Mouse (Mus musculus): Measurements from ENCODE around the gene Col25a1. TPM values are rescaled to one million over a fixed set of nuclear protein-coding genes. Genes with fewer than 3 reads are reported as not detected.

The Col25a1 gene
- polyA plus RNA-seq, 1 experiment = 2.8 TPM

DNA sequence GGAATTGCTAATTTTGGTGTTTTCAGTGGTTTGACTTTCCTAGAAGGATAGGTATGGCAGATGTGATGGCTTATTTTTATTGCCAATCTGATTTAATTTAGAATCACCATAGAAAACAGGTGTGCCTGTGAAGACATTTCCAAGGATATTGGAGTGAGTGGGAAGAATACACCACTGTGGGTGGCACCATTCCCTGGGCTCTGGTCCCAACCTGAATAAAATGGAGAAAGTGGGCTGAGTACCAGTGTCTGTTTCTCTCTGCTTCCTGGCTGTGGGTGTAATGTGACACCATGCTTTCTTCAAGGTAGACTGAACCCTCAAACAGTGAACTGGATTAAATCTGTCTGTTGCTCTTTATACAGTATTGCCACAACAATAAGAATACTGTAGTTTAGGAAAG is 265.3 kb downstream of the Col25a1 start:
- no peak overlapping the region for H3ac ChIP-seq (ENCODE audit: control insufficient read depth, insufficient read length)
- H3K79me2 ChIP-seq (ENCODE audit: control insufficient read depth, insufficient read depth) = no peaks in the 10 kb centered on the region
- H3K27me3 ChIP-seq (ENCODE audit: control insufficient read depth, insufficient read depth, insufficient read length) = no peaks in the 10 kb centered on the region
- no peak for TF ChIP-seq POLR2A (IDR thresholded peaks at IDR 0.05; ENCODE audit: insufficient read length, low read depth)
- TF ChIP-seq MYOG (IDR thresholded peaks at IDR 0.05; ENCODE audit: control insufficient read depth in 1 of 3, insufficient read depth in 1 of 3, insufficient read length in 2 of 3, low read depth in 2 of 3) = no peak
- no peak for TF ChIP-seq REST (IDR thresholded peaks at IDR 0.05; ENCODE audit: insufficient read depth, insufficient read length)
- TF ChIP-seq MAX (IDR thresholded peaks at IDR 0.05; ENCODE audit: low read depth) = no peak
- no peak for TF ChIP-seq CEBPB (IDR thresholded peaks at IDR 0.05; ENCODE audit: insufficient read depth, poor library complexity, severe bottlenecking)
- TF ChIP-seq E2F4 (IDR thresholded peaks at IDR 0.05; ENCODE audit: insufficient read depth) = no peak
- TF ChIP-seq MYOD1 (IDR thresholded peaks at IDR 0.05; ENCODE audit: control insufficient read depth in 1 of 3, insufficient read length in 2 of 3, low read depth in 2 of 3) = no peak
- no peak for TF ChIP-seq USF1 (IDR thresholded peaks at IDR 0.05; ENCODE audit: low read depth)
- TF ChIP-seq POLR2AphosphoS2 (IDR thresholded peaks at IDR 0.05; ENCODE audit: insufficient read length, low read depth) = no peak
- no peak for TF ChIP-seq SRF (IDR thresholded peaks at IDR 0.05; ENCODE audit: control insufficient read depth, insufficient read length, low read depth)
- TF ChIP-seq TCF12 (IDR thresholded peaks at IDR 0.05; ENCODE audit: insufficient read depth, poor library complexity, severe bottlenecking) = no peak
- no peak for TF ChIP-seq TCF3 (IDR thresholded peaks at IDR 0.05; ENCODE audit: insufficient read length, low read depth)
- no peak overlapping the region for H3K4me3 ChIP-seq
- H3K36me3 ChIP-seq (ENCODE audit: control insufficient read depth, insufficient read depth) = no peaks in the 10 kb centered on the region
- H3K4me2 ChIP-seq (ENCODE audit: low read depth) = no peak overlapping the region

DNA sequence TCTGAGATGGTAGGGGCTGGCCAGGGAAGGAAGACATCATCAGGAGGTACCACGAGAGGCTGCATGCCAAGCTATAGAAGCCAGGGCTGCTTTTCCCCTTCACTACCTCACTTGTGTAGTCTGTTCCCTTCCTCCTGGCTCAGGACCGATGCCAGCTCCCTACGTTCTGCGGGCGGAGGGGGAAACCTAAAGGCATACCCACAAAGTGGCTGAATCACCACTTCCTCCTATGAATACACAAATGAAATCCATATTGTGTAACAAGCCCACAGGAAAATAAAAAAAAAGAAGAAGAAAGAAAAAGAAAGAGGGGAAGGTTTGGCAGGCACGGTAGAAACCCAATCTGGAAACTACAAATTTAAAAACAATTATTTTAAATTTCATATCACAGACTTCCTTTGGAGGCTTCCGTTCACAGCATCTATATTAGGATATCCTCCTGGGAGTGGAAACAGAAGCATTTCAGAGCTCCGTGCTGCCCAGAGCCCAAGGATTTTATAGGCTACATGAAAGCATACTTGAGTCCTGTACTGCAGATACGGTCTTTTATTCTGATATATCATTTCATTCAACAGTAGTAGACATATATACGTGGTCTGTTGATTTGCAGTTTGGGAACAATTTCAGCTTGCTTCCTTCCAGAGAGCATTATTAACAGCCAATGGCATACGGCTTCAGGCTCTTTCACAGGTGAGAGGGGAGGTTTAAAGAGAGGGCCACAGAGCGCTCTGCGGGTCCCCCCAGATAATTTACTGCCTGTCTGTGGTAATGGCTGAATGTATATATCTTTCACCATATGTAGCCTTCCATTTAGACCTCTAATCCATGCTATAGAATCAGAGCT is 269.6 kb downstream of the Col25a1 start:
- no peak for TF ChIP-seq TCF3 (IDR thresholded peaks at IDR 0.05; ENCODE audit: insufficient read length, low read depth)
- no peak for TF ChIP-seq E2F4 (IDR thresholded peaks at IDR 0.05; ENCODE audit: insufficient read depth)
- TF ChIP-seq MYOG (IDR thresholded peaks at IDR 0.05; ENCODE audit: control insufficient read depth in 1 of 3, insufficient read depth in 1 of 3, insufficient read length in 2 of 3, low read depth in 2 of 3) = no peak
- TF ChIP-seq MAX (IDR thresholded peaks at IDR 0.05; ENCODE audit: low read depth) = no peak
- TF ChIP-seq CEBPB (IDR thresholded peaks at IDR 0.05; ENCODE audit: insufficient read depth, poor library complexity, severe bottlenecking) = no peak
- TF ChIP-seq TCF12 (IDR thresholded peaks at IDR 0.05; ENCODE audit: insufficient read depth, poor library complexity, severe bottlenecking) = no peak
- no peak for TF ChIP-seq MYOD1 (IDR thresholded peaks at IDR 0.05; ENCODE audit: control insufficient read depth in 1 of 3, insufficient read length in 2 of 3, low read depth in 2 of 3)
- TF ChIP-seq USF1 (IDR thresholded peaks at IDR 0.05; ENCODE audit: low read depth) = no peak
- TF ChIP-seq SRF (IDR thresholded peaks at IDR 0.05; ENCODE audit: control insufficient read depth, insufficient read length, low read depth) = no peak
- TF ChIP-seq POLR2A (IDR thresholded peaks at IDR 0.05; ENCODE audit: insufficient read length, low read depth) = no peak
- TF ChIP-seq REST (IDR thresholded peaks at IDR 0.05; ENCODE audit: insufficient read depth, insufficient read length) = no peak
- no peak for TF ChIP-seq POLR2AphosphoS2 (IDR thresholded peaks at IDR 0.05; ENCODE audit: insufficient read length, low read depth)

DNA sequence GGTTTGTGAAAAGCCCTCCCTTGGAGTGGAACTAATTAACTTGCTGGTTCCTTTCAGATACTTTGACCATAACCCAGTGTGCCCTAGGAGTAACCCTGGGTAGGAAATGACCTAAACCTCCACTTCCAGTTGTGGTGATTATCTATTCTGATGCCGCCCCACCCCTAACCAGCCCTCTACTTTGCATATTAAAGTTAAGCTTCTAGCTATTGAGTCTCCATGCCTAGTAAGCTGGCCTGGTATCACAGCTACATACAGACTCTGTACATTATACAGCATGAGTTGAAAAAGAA is 270.2 kb downstream of the Col25a1 start:
- H3K36me3 ChIP-seq (ENCODE audit: control insufficient read depth, insufficient read depth) = no peaks in the 10 kb centered on the region
- H3K79me2 ChIP-seq (ENCODE audit: control insufficient read depth, insufficient read depth) = no peaks in the 10 kb centered on the region
- H3K4me3 ChIP-seq = no peak overlapping the region
- peak overlapping the region; percentile 64 for H3K4me2 ChIP-seq (ENCODE audit: low read depth)
- H3ac ChIP-seq (ENCODE audit: control insufficient read depth, insufficient read length) = no peak overlapping the region
- no peak for TF ChIP-seq MYOG (IDR thresholded peaks at IDR 0.05; ENCODE audit: control insufficient read depth in 1 of 3, insufficient read depth in 1 of 3, insufficient read length in 2 of 3, low read depth in 2 of 3)
- TF ChIP-seq MYOD1 (IDR thresholded peaks at IDR 0.05; ENCODE audit: control insufficient read depth in 1 of 3, insufficient read length in 2 of 3, low read depth in 2 of 3) = no peak
- TF ChIP-seq TCF12 (IDR thresholded peaks at IDR 0.05; ENCODE audit: insufficient read depth, poor library complexity, severe bottlenecking) = no peak
- TF ChIP-seq USF1 (IDR thresholded peaks at IDR 0.05; ENCODE audit: low read depth) = no peak
- no peak for TF ChIP-seq POLR2AphosphoS2 (IDR thresholded peaks at IDR 0.05; ENCODE audit: insufficient read length, low read depth)
- no peaks in the 10 kb centered on the region for H3K27me3 ChIP-seq (ENCODE audit: control insufficient read depth, insufficient read depth, insufficient read length)

More for the DNA sequence above, 269.6 kb downstream of the Col25a1 start:
- Histone ChIP-seq H3K4me2 (ENCODE audit: low read depth) (peak overlapping the region; percentile 64), H3K4me3 (no peak overlapping the region), H3ac (ENCODE audit: control insufficient read depth, insufficient read length) (no peak overlapping the region), H3K36me3 (ENCODE audit: control insufficient read depth, insufficient read depth) (no peaks in the 10 kb centered on the region), H3K27me3 (ENCODE audit: control insufficient read depth, insufficient read depth, insufficient read length) (no peaks in the 10 kb centered on the region), H3K79me2 (ENCODE audit: control insufficient read depth, insufficient read depth) (no peaks in the 10 kb centered on the region)

DNA sequence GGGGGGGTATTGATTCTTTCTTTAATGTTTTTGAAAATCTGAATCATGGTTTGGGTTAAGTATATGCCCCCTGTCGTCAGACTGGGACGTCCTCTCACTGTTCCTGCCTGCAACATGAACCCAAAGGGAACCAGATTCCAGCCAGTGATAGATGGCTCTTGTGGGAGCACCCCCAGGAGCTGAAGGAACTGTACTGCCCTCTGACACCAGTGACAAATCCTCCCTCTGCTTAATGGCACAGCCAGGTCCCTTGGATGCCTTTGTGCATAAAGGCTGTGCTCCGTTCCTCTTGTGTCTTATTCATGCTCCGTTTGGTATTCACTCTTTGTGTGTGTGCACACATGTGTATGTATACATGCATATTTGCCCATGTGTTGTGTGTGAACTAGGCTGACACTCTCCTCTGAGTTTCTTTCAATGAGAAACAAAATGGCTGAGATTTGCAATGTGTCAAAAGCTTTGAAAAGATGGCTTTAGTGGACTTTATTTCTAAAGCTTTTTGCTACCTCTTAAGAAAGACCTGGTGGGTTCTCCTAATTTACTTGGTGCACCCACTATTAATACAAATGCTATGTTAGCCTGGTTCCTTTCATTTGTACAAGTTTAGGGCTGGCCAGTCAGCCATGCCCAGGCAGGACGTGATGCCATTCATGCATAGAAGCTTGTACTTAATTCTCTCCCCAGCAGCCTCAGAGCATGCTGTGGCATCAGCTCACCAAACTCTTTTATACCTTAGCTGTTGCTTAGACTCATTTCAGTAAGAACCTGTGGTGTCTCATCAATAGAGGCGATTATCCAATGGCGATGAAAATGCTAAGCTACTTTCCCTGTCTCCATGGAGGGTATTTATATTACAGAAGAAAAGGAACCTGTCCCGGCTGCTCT is 273.5 kb downstream of the Col25a1 start:
- H3K27me3 ChIP-seq (ENCODE audit: control insufficient read depth, insufficient read depth, insufficient read length) = no peaks in the 10 kb centered on the region
- no peaks in the 10 kb centered on the region for H3K36me3 ChIP-seq (ENCODE audit: control insufficient read depth, insufficient read depth)
- TF ChIP-seq CEBPB (IDR thresholded peaks at IDR 0.05; ENCODE audit: insufficient read depth, poor library complexity, severe bottlenecking) (no peak), POLR2A (IDR thresholded peaks at IDR 0.05; ENCODE audit: insufficient read length, low read depth) (no peak), MAX (IDR thresholded peaks at IDR 0.05; ENCODE audit: low read depth) (no peak), TCF3 (IDR thresholded peaks at IDR 0.05; ENCODE audit: insufficient read length, low read depth) (no peak), SRF (IDR thresholded peaks at IDR 0.05; ENCODE audit: control insufficient read depth, insufficient read length, low read depth) (no peak), USF1 (IDR thresholded peaks at IDR 0.05; ENCODE audit: low read depth) (no peak), MYOD1 (IDR thresholded peaks at IDR 0.05; ENCODE audit: control insufficient read depth in 1 of 3, insufficient read length in 2 of 3, low read depth in 2 of 3) (no peak), REST (IDR thresholded peaks at IDR 0.05; ENCODE audit: insufficient read depth, insufficient read length) (no peak), POLR2AphosphoS2 (IDR thresholded peaks at IDR 0.05; ENCODE audit: insufficient read length, low read depth) (no peak), E2F4 (IDR thresholded peaks at IDR 0.05; ENCODE audit: insufficient read depth) (no peak), MYOG (IDR thresholded peaks at IDR 0.05; ENCODE audit: control insufficient read depth in 1 of 3, insufficient read depth in 1 of 3, insufficient read length in 2 of 3, low read depth in 2 of 3) (no peak), TCF12 (IDR thresholded peaks at IDR 0.05; ENCODE audit: insufficient read depth, poor library complexity, severe bottlenecking) (no peak)
- no peak overlapping the region for H3ac ChIP-seq (ENCODE audit: control insufficient read depth, insufficient read length)
- no peak overlapping the region for H3K4me3 ChIP-seq
- H3K79me2 ChIP-seq (ENCODE audit: control insufficient read depth, insufficient read depth) = no peaks in the 10 kb centered on the region
- no peak overlapping the region for H3K4me2 ChIP-seq (ENCODE audit: low read depth)
